Mouse (Mus musculus) thymus, adult 2 months (tissue): ENCODE data around the gene Slc38a10.

ENCODE experiments used
- CTCF ChIP-seq: fragments of 200-500 bp; IDR thresholded peaks from 2 replicates; pipeline ENCODE4 v1.5.1; 2012; ENCODE audit warnings: mild to moderate bottlenecking, control low read depth, low read length, moderate library complexity, borderline replicate concordance; ENCODE audit not compliant: control insufficient read depth, poor library complexity, insufficient read depth; ENCODE audit errors: extremely low read depth
- POLR2A ChIP-seq: fragments of 200-500 bp; IDR thresholded peaks from 2 replicates; pipeline ENCODE4 v1.6.1; 2012; ENCODE audit warnings: mild to moderate bottlenecking, low read length, control low read depth, moderate library complexity; ENCODE audit not compliant: control insufficient read depth, poor library complexity, insufficient read depth; ENCODE audit errors: extremely low read depth

DNA sequence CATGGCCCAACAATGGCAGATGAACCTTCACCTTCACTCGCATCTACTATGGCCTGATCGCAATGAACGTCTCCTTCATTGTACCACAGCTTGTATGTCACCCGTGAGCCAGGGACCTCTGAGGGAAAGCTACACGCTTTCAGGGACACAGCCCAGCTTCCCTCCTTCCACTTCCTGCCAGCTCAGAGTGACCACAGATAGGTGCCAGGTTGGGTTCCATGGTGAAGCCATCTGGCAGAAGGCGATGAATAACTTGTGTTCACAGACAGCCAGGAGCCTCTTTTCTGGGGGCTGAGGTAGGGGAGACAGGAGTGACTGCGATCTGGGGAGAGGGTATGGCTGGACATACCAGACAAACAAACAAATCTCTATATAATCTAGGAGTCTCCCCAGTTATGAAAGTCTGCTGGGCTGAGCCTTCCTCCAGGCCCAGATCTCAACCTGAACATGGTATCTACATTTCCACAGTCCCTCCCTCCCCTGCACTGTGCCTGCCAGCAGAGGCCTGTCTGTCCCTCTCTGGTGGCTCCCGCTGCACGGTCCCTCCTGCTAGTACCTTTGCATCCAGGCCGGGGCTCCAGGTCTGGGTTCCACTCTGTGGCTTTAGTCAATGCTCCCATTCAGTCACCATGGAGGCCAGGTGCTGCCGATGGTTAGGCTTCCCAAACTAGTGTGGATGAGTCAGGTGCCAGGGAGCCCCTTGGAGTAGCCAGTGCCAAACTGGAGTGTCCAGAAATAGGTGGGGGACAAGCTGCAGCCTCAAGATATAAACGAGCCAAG lies 95.0 kb downstream of the Slc38a10 start:
- no peak for TF ChIP-seq CTCF
- no peak for TF ChIP-seq POLR2A
